In genomic region chr10:108093043-108093442, GRCm38 (mm10) we compare ENCODE assay signal across 14 mouse cellular contexts.
"Had no signal": no experiment of that assay in that cellular context is flagged by ENCODE, and none has a peak within 500 bp of the region (broad histone marks: within the 10 kb centered on the region; RNA-seq: fewer than 3 reads in every experiment).

No protein-coding gene starts in this region.

- ATAC-seq: liver, postnatal 0 days; midbrain, embryonic 15.5 days had no signal

- H3K27me3 ChIP-seq: limb, embryonic 12.5 days; liver, embryonic 13.5 days; lung, embryonic 15.5 days; midbrain, embryonic 15.5 days; neural tube, embryonic 13.5 days had no signal

- H3K4me1 ChIP-seq: midbrain, embryonic 15.5 days had no signal

- DNase-seq: kidney, postnatal 10 days; kidney, postnatal 4 days; liver; liver, embryonic 13.5 days; liver, postnatal 0 days; lung, postnatal 14 days; right cerebral cortex, postnatal 14 days; thymus, postnatal 4 days had no signal

- H3K4me3 ChIP-seq: layer of hippocampus, adult 2 months; limb, embryonic 12.5 days; liver, embryonic 13.5 days; lung, embryonic 15.5 days; midbrain, embryonic 15.5 days; neural tube, embryonic 13.5 days had no signal

- H3K27ac ChIP-seq: layer of hippocampus, adult 2 months; limb, embryonic 12.5 days; liver, embryonic 13.5 days; lung, embryonic 15.5 days; midbrain, embryonic 15.5 days; neural tube, embryonic 13.5 days had no signal

- H3K36me3 ChIP-seq: limb, embryonic 12.5 days; liver, embryonic 13.5 days; lung, embryonic 15.5 days; midbrain, embryonic 15.5 days; neural tube, embryonic 13.5 days had no signal

- H3K9ac ChIP-seq: limb, embryonic 12.5 days; liver, embryonic 13.5 days; liver, postnatal 0 days; lung, embryonic 15.5 days; midbrain, embryonic 15.5 days; neural tube, embryonic 13.5 days had no signal

- H3K9me3 ChIP-seq: limb, embryonic 12.5 days; liver, embryonic 13.5 days; lung, embryonic 15.5 days; midbrain, embryonic 15.5 days; neural tube, embryonic 13.5 days had no signal

- H3K4me2 ChIP-seq: limb, embryonic 12.5 days; liver, embryonic 13.5 days; lung, embryonic 15.5 days; midbrain, embryonic 11.5 days; midbrain, embryonic 15.5 days; neural tube, embryonic 13.5 days had no signal
